Mouse (Mus musculus): Measurements from ENCODE around the gene AI854703. TPM values are rescaled to one million over a fixed set of nuclear protein-coding genes. Genes with fewer than 3 reads are reported as not detected.
A peak's percentile ranks its signal among the peaks of the same experiment; 100 is the strongest.

Gene AI854703
- polyA plus RNA-seq, 1 experiment, result 0.01 TPM

GRCm38 (mm10) chr6:48630831-48631230, 4.3 kb downstream of the AI854703 start:
- TF ChIP-seq REST (IDR thresholded peaks at IDR 0.05; ENCODE audit: insufficient read depth, insufficient read length) (no peak), TCF12 (IDR thresholded peaks at IDR 0.05; ENCODE audit: insufficient read depth, poor library complexity, severe bottlenecking) (no peak), CEBPB (IDR thresholded peaks at IDR 0.05; ENCODE audit: insufficient read depth, poor library complexity, severe bottlenecking) (no peak), MYOG (IDR thresholded peaks at IDR 0.05; ENCODE audit: control insufficient read depth in 1 of 3, insufficient read depth in 1 of 3, insufficient read length in 2 of 3, low read depth in 2 of 3) (no peak), USF1 (IDR thresholded peaks at IDR 0.05; ENCODE audit: low read depth) (no peak), E2F4 (IDR thresholded peaks at IDR 0.05; ENCODE audit: insufficient read depth) (no peak), MAX (IDR thresholded peaks at IDR 0.05; ENCODE audit: low read depth) (no peak), SRF (IDR thresholded peaks at IDR 0.05; ENCODE audit: control insufficient read depth, insufficient read length, low read depth) (no peak), TCF3 (IDR thresholded peaks at IDR 0.05; ENCODE audit: insufficient read length, low read depth) (no peak), POLR2AphosphoS2 (IDR thresholded peaks at IDR 0.05; ENCODE audit: insufficient read length, low read depth) (no peak), MYOD1 (IDR thresholded peaks at IDR 0.05; ENCODE audit: control insufficient read depth in 1 of 3, insufficient read length in 2 of 3, low read depth in 2 of 3) (no peak), POLR2A (IDR thresholded peaks at IDR 0.05; ENCODE audit: insufficient read length, low read depth) (no peak)
- Histone ChIP-seq H3K4me2 (ENCODE audit: low read depth) (no peak overlapping the region), H3ac (ENCODE audit: control insufficient read depth, insufficient read length) (no peak overlapping the region), H3K36me3 (ENCODE audit: control insufficient read depth, insufficient read depth) (no peaks in the 10 kb centered on the region), H3K27me3 (ENCODE audit: control insufficient read depth, insufficient read depth, insufficient read length) (peaks cover 17% of the 10 kb centered on the region), H3K79me2 (ENCODE audit: control insufficient read depth, insufficient read depth) (no peaks in the 10 kb centered on the region), H3K4me3 (no peak overlapping the region)

- H3K36me3 ChIP-seq (ENCODE audit: control insufficient read depth, insufficient read depth), result no peaks in the 10 kb centered on the region
- H3K4me2 ChIP-seq (ENCODE audit: low read depth), result no peak overlapping the region
- no peaks in the 10 kb centered on the region for H3K79me2 ChIP-seq (ENCODE audit: control insufficient read depth, insufficient read depth)
- no peak overlapping the region for H3K4me3 ChIP-seq
- TF ChIP-seq POLR2A (IDR thresholded peaks at IDR 0.05; ENCODE audit: insufficient read length, low read depth) (no peak), CEBPB (IDR thresholded peaks at IDR 0.05; ENCODE audit: insufficient read depth, poor library complexity, severe bottlenecking) (no peak), MAX (IDR thresholded peaks at IDR 0.05; ENCODE audit: low read depth) (no peak), TCF3 (IDR thresholded peaks at IDR 0.05; ENCODE audit: insufficient read length, low read depth) (no peak), MYOD1 (IDR thresholded peaks at IDR 0.05; ENCODE audit: control insufficient read depth in 1 of 3, insufficient read length in 2 of 3, low read depth in 2 of 3) (no peak), SRF (IDR thresholded peaks at IDR 0.05; ENCODE audit: control insufficient read depth, insufficient read length, low read depth) (no peak)
- no peak overlapping the region for H3ac ChIP-seq (ENCODE audit: control insufficient read depth, insufficient read length)
- peaks cover 4% of the 10 kb centered on the region for H3K27me3 ChIP-seq (ENCODE audit: control insufficient read depth, insufficient read depth, insufficient read length)
These were observed 8.5 kb downstream of the AI854703 start for GRCm38 (mm10) chr6:48635105-48635504.

GRCm38 (mm10) chr6:48636515-48636914, 10.0 kb downstream of the AI854703 start:
- no peak overlapping the region for H3K4me2 ChIP-seq (ENCODE audit: low read depth)
- no peak overlapping the region for H3ac ChIP-seq (ENCODE audit: control insufficient read depth, insufficient read length)
- H3K27me3 ChIP-seq (ENCODE audit: control insufficient read depth, insufficient read depth, insufficient read length), result peaks cover 4% of the 10 kb centered on the region

GRCm38 (mm10) chr6:48637811-48638500, 11.4 kb downstream of the AI854703 start:
- Histone ChIP-seq H3K4me2 (ENCODE audit: low read depth) (no peak overlapping the region), H3ac (ENCODE audit: control insufficient read depth, insufficient read length) (no peak overlapping the region), H3K36me3 (ENCODE audit: control insufficient read depth, insufficient read depth) (no peaks in the 10 kb centered on the region), H3K79me2 (ENCODE audit: control insufficient read depth, insufficient read depth) (no peaks in the 10 kb centered on the region), H3K4me3 (no peak overlapping the region), H3K27me3 (ENCODE audit: control insufficient read depth, insufficient read depth, insufficient read length) (no peaks in the 10 kb centered on the region)
- TF ChIP-seq TCF3 (IDR thresholded peaks at IDR 0.05; ENCODE audit: insufficient read length, low read depth), result no peak
- TF ChIP-seq CEBPB (IDR thresholded peaks at IDR 0.05; ENCODE audit: insufficient read depth, poor library complexity, severe bottlenecking), result no peak
- no peak for TF ChIP-seq SRF (IDR thresholded peaks at IDR 0.05; ENCODE audit: control insufficient read depth, insufficient read length, low read depth)
- TF ChIP-seq USF1 (IDR thresholded peaks at IDR 0.05; ENCODE audit: low read depth), result peak; percentile 18
- TF ChIP-seq MYOD1 (IDR thresholded peaks at IDR 0.05; ENCODE audit: control insufficient read depth in 1 of 3, insufficient read length in 2 of 3, low read depth in 2 of 3), result no peak

More at GRCm38 (mm10) chr6:48636515-48636914, 10.0 kb downstream of the AI854703 start:
- H3K36me3 ChIP-seq (ENCODE audit: control insufficient read depth, insufficient read depth), result no peaks in the 10 kb centered on the region
- H3K79me2 ChIP-seq (ENCODE audit: control insufficient read depth, insufficient read depth), result no peaks in the 10 kb centered on the region
- no peak overlapping the region for H3K4me3 ChIP-seq
- TF ChIP-seq TCF12 (IDR thresholded peaks at IDR 0.05; ENCODE audit: insufficient read depth, poor library complexity, severe bottlenecking) (no peak), SRF (IDR thresholded peaks at IDR 0.05; ENCODE audit: control insufficient read depth, insufficient read length, low read depth) (no peak), CEBPB (IDR thresholded peaks at IDR 0.05; ENCODE audit: insufficient read depth, poor library complexity, severe bottlenecking) (no peak), REST (IDR thresholded peaks at IDR 0.05; ENCODE audit: insufficient read depth, insufficient read length) (no peak), MYOG (IDR thresholded peaks at IDR 0.05; ENCODE audit: control insufficient read depth in 1 of 3, insufficient read depth in 1 of 3, insufficient read length in 2 of 3, low read depth in 2 of 3) (no peak), POLR2AphosphoS2 (IDR thresholded peaks at IDR 0.05; ENCODE audit: insufficient read length, low read depth) (no peak), TCF3 (IDR thresholded peaks at IDR 0.05; ENCODE audit: insufficient read length, low read depth) (no peak), MYOD1 (IDR thresholded peaks at IDR 0.05; ENCODE audit: control insufficient read depth in 1 of 3, insufficient read length in 2 of 3, low read depth in 2 of 3) (no peak), E2F4 (IDR thresholded peaks at IDR 0.05; ENCODE audit: insufficient read depth) (no peak), USF1 (IDR thresholded peaks at IDR 0.05; ENCODE audit: low read depth) (no peak), POLR2A (IDR thresholded peaks at IDR 0.05; ENCODE audit: insufficient read length, low read depth) (no peak), MAX (IDR thresholded peaks at IDR 0.05; ENCODE audit: low read depth) (no peak)

- Histone ChIP-seq H3K36me3 (ENCODE audit: control insufficient read depth, insufficient read depth) (no peaks in the 10 kb centered on the region), H3K79me2 (ENCODE audit: control insufficient read depth, insufficient read depth) (no peaks in the 10 kb centered on the region), H3ac (ENCODE audit: control insufficient read depth, insufficient read length) (no peak overlapping the region), H3K4me3 (no peak overlapping the region), H3K27me3 (ENCODE audit: control insufficient read depth, insufficient read depth, insufficient read length) (no peaks in the 10 kb centered on the region), H3K4me2 (ENCODE audit: low read depth) (no peak overlapping the region)
- TF ChIP-seq POLR2AphosphoS2 (IDR thresholded peaks at IDR 0.05; ENCODE audit: insufficient read length, low read depth) (no peak), MYOD1 (IDR thresholded peaks at IDR 0.05; ENCODE audit: control insufficient read depth in 1 of 3, insufficient read length in 2 of 3, low read depth in 2 of 3) (no peak)
These were observed 12.0 kb downstream of the AI854703 start for GRCm38 (mm10) chr6:48638553-48638952.
